Mouse (Mus musculus) brain, embryonic 14.5 days (tissue): ENCODE results near the gene Rpl39l.

ENCODE experiments used
- CTCF ChIP-seq: fragments of 200-500 bp; IDR thresholded peaks from 2 replicates; pipeline ENCODE4 v1.5.1; 2012; ENCODE audit warnings: inconsistent platforms, mild to moderate bottlenecking, moderate library complexity, borderline replicate concordance; ENCODE audit not compliant: insufficient read depth, insufficient read length; ENCODE audit errors: extremely low read depth
- POLR2A ChIP-seq: fragments of 200-500 bp; IDR thresholded peaks from 2 replicates; pipeline ENCODE4 v1.6.1; 2012; ENCODE audit warnings: mild to moderate bottlenecking, inconsistent platforms, borderline replicate concordance; ENCODE audit not compliant: poor library complexity, insufficient read depth, insufficient read length, severe bottlenecking; ENCODE audit errors: extremely low read depth

- TF ChIP-seq CTCF (no peak), POLR2A (no peak)
Measured at GRCm38 (mm10) chr16:10192679-10193506, 22.9 kb downstream of the Rpl39l start, which contains the start of gene Atf7ip2.
